Mouse (Mus musculus) midbrain, embryonic 16.5 days (tissue): Measurements from ENCODE around the gene Prmt2. TPM values are rescaled to one million over a fixed set of nuclear protein-coding genes. Genes with fewer than 3 reads are reported as not detected.

Source experiments
- ATAC-seq: fragments of 200-750 bp; cut with Nextera tagmentation; 2 replicates; pipeline ENCODE4 v1.8.0; 2017; ENCODE audit warnings: moderate TSS enrichment
- H3K27ac ChIP-seq: fragments of 300-500 bp; sonication (generic); 2 replicates; pipeline ENCODE4 v1.5.1; 2014; ENCODE audit warnings: mild to moderate bottlenecking, low read length, mixed read lengths
- H3K27me3 ChIP-seq: fragments of 300-500 bp; sonication (generic); 2 replicates; pipeline ENCODE4 v1.6.1; 2014; ENCODE audit warnings: low read depth, low read length, mixed read lengths; ENCODE audit not compliant: control insufficient read depth, insufficient read depth
- H3K36me3 ChIP-seq: fragments of 300-500 bp; sonication (generic); 2 replicates; pipeline ENCODE4 v1.6.1; 2014; ENCODE audit warnings: mild to moderate bottlenecking, low read length, moderate library complexity, mixed read lengths; ENCODE audit not compliant: control insufficient read depth, insufficient read depth
- H3K4me1 ChIP-seq: fragments of 300-500 bp; sonication (generic); 2 replicates; pipeline ENCODE4 v1.6.1; 2014; ENCODE audit warnings: mild to moderate bottlenecking, low read length, mixed read lengths; ENCODE audit not compliant: control insufficient read depth, insufficient read depth
- H3K4me2 ChIP-seq: fragments of 300-500 bp; sonication (generic); 2 replicates; pipeline ENCODE4 v1.6.1; 2014; ENCODE audit warnings: mild to moderate bottlenecking, low read length, mixed read lengths
- H3K4me3 ChIP-seq: fragments of 300-500 bp; sonication (generic); 2 replicates; pipeline ENCODE4 v1.5.1; 2014; ENCODE audit warnings: low read depth, mild to moderate bottlenecking, low read length, moderate library complexity, mixed read lengths
- H3K9ac ChIP-seq: fragments of 300-500 bp; sonication (generic); 2 replicates; pipeline ENCODE4 v1.6.1; 2014; ENCODE audit warnings: low read depth, low read length, mixed read lengths
- H3K9me3 ChIP-seq: fragments of 300-500 bp; sonication (generic); replicated peaks from 2 replicates; pipeline ENCODE4 v1.6.1; 2014; ENCODE audit warnings: mild to moderate bottlenecking, low read length, mixed read lengths; ENCODE audit not compliant: control insufficient read depth, poor library complexity, severe bottlenecking
- WGBS: fragments of 180-500 bp; shearing (Covaris S2); extraction: QIAGEN DNeasy Blood & Tissue Kit; methylation state at CpG from one replicate; pipeline ENCODE4 v1.1.7; 2014; 5-methylcytosine and 5-hydroxymethylcytosine counted together
- polyA plus RNA-seq: library from polyadenylated mRNA; unstranded; fragments of >200 nt; fragmentation: Nextera tagmentation; extraction: Ambion mirVana; gene quantifications from 2 replicates; pipeline ENCODE4 v1.2.1, GENCODE M21; 2015

The Prmt2 gene
- polyA plus RNA-seq, 1 experiment from 2014 or later, result 423 TPM

GRCm38 (mm10) chr10:76207262-76207796, 30.3 kb downstream of the Prmt2 start:
- Histone ChIP-seq H3K27ac (no peak overlapping the region), H3K4me2 (no peak overlapping the region), H3K27me3 (no peaks in the 10 kb centered on the region), H3K4me3 (no peak overlapping the region), H3K9ac (no peak overlapping the region), H3K36me3 (peaks cover 40% of the 10 kb centered on the region), H3K9me3 (no peaks in the 10 kb centered on the region), H3K4me1 (no peaks in the 10 kb centered on the region)
- WGBS, result 95% methylated on average over 13 of the region's 13 CpGs
- no peak for ATAC-seq

GRCm38 (mm10) chr10:76203798-76204283, 33.8 kb downstream of the Prmt2 start:
- ATAC-seq, result peak; percentile 41; the same call in 1 of the 2 replicates
- no peaks in the 10 kb centered on the region for H3K4me1 ChIP-seq
- no peak overlapping the region for H3K27ac ChIP-seq
- WGBS, result 18% methylated on average over 18 of the region's 18 CpGs
- peak overlapping the region; percentile 46 for H3K4me2 ChIP-seq
- H3K4me3 ChIP-seq, result peak overlapping the region; percentile 36
- peak overlapping the region; percentile 32 for H3K9ac ChIP-seq
- no peaks in the 10 kb centered on the region for H3K9me3 ChIP-seq
- no peaks in the 10 kb centered on the region for H3K27me3 ChIP-seq
- peaks cover 18% of the 10 kb centered on the region for H3K36me3 ChIP-seq

- 18% methylated on average over 7 of the region's 7 CpGs for WGBS
- no peak overlapping the region for H3K4me2 ChIP-seq
- H3K9ac ChIP-seq, result no peak overlapping the region
- H3K27ac ChIP-seq, result no peak overlapping the region
- H3K27me3 ChIP-seq, result no peaks in the 10 kb centered on the region
- peaks cover 7% of the 10 kb centered on the region; the same call in 1 of the 2 replicates for H3K36me3 ChIP-seq
- no peaks in the 10 kb centered on the region for H3K9me3 ChIP-seq
- no peak overlapping the region for H3K4me3 ChIP-seq
- no peaks in the 10 kb centered on the region for H3K4me1 ChIP-seq
- no peak for ATAC-seq
Observed at GRCm38 (mm10) chr10:76201978-76202377, 35.7 kb downstream of the Prmt2 start.

- H3K4me1 ChIP-seq, result no peaks in the 10 kb centered on the region
- no peaks in the 10 kb centered on the region for H3K9me3 ChIP-seq
- H3K36me3 ChIP-seq, result 0 out of 2 replicates have a peak, but pooled peaks cover 4% of the 10 kb centered on the region
- H3K4me2 ChIP-seq, result no peak overlapping the region
- H3K27ac ChIP-seq, result no peak overlapping the region
- no peaks in the 10 kb centered on the region for H3K27me3 ChIP-seq
- 92% methylated on average over 3 of the region's 3 CpGs for WGBS
- H3K9ac ChIP-seq, result no peak overlapping the region
- ATAC-seq, result no peak
- H3K4me3 ChIP-seq, result no peak overlapping the region
Observed at GRCm38 (mm10) chr10:76201416-76201815, 36.2 kb downstream of the Prmt2 start.

GRCm38 (mm10) chr10:76188010-76188409, 49.7 kb downstream of the Prmt2 start:
- no peak overlapping the region for H3K9ac ChIP-seq
- no peaks in the 10 kb centered on the region for H3K27me3 ChIP-seq
- no peak for ATAC-seq
- 100% methylated on average over 1 of the region's 1 CpGs for WGBS
- H3K36me3 ChIP-seq, result no peaks in the 10 kb centered on the region
- no peaks in the 10 kb centered on the region for H3K4me1 ChIP-seq
- no peak overlapping the region for H3K4me3 ChIP-seq
- H3K27ac ChIP-seq, result no peak overlapping the region
- H3K4me2 ChIP-seq, result no peak overlapping the region
- H3K9me3 ChIP-seq, result no peaks in the 10 kb centered on the region

- Histone ChIP-seq H3K36me3 (no peaks in the 10 kb centered on the region), H3K4me3 (no peak overlapping the region), H3K9me3 (no peaks in the 10 kb centered on the region), H3K4me1 (no peaks in the 10 kb centered on the region), H3K27me3 (no peaks in the 10 kb centered on the region), H3K9ac (no peak overlapping the region), H3K27ac (no peak overlapping the region), H3K4me2 (no peak overlapping the region)
- 81% methylated on average over 4 of the region's 4 CpGs for WGBS
- no peak for ATAC-seq
Observed at GRCm38 (mm10) chr10:76185216-76185615, 52.4 kb downstream of the Prmt2 start.

- Histone ChIP-seq H3K36me3 (no peaks in the 10 kb centered on the region), H3K27ac (no peak overlapping the region), H3K4me2 (no peak overlapping the region), H3K27me3 (no peaks in the 10 kb centered on the region), H3K9ac (no peak overlapping the region), H3K9me3 (no peaks in the 10 kb centered on the region), H3K4me3 (no peak overlapping the region), H3K4me1 (no peaks in the 10 kb centered on the region)
- ATAC-seq, result no peak
- 24% methylated on average over 2 of the region's 2 CpGs for WGBS
Observed at GRCm38 (mm10) chr10:76174899-76175298, 62.8 kb downstream of the Prmt2 start.

- no peak overlapping the region for H3K27ac ChIP-seq
- H3K9ac ChIP-seq, result no peak overlapping the region
- no peak overlapping the region for H3K4me2 ChIP-seq
- no peak overlapping the region for H3K4me3 ChIP-seq
- no peaks in the 10 kb centered on the region for H3K4me1 ChIP-seq
- no peak for ATAC-seq
- no peaks in the 10 kb centered on the region for H3K9me3 ChIP-seq
- no peaks in the 10 kb centered on the region for H3K27me3 ChIP-seq
- H3K36me3 ChIP-seq, result no peaks in the 10 kb centered on the region
- 81% methylated on average over 1 of the region's 1 CpGs for WGBS
Observed at GRCm38 (mm10) chr10:76158009-76158408, 79.7 kb downstream of the Prmt2 start.

GRCm38 (mm10) chr10:76157528-76157927, 80.1 kb downstream of the Prmt2 start:
- Histone ChIP-seq H3K27ac (no peak overlapping the region), H3K4me3 (no peak overlapping the region), H3K9ac (no peak overlapping the region), H3K4me1 (no peaks in the 10 kb centered on the region), H3K27me3 (no peaks in the 10 kb centered on the region), H3K9me3 (no peaks in the 10 kb centered on the region), H3K4me2 (no peak overlapping the region), H3K36me3 (no peaks in the 10 kb centered on the region)
- WGBS, result 77% methylated on average over 5 of the region's 5 CpGs
- no peak for ATAC-seq
